Mouse (Mus musculus): ENCODE data around the gene Arhgap28.
A peak's percentile ranks its signal among the peaks of the same experiment; 100 is the strongest.

The Arhgap28 gene

DNA sequence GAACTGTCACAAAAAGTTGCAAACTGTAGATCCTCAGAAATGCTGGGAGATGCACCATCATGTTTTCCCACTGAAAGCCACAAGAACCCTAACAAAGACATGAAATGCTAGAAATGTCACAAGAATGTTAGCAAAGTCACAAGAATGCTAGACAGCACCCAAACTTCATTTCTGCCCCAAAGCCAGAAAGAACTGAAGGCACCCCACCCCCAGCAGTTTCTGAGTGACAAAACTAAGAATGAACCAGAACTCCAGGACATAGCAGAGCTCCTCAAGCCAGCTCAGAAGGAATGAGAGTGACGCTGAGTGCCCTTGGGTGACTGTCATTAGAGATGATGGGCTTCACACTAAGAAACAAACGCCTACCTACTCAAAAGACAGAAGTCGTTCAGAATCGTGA is 68.4 kb downstream of the Arhgap28 start:
- DNase-seq (ENCODE audit: low read depth, low spot score) = no peak

DNA sequence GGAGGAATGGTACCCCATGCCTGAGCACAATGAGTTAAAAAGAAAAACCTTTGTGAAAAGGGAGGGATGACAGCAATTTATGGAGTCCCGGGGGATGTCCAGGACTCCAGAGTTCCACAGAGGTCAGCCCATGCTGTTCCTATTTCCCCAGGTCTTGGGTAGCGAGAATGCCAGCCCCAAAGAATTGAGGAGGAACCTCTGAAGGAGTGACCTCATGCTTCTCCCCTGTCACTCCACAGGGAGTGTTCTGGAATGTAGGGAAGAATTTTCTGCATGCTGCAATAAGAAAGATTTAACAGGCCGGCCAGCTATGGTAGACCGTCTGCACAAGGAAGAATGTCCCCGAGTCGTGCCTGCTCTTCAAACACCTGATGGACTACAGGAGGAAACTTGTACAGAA is 72.5 kb downstream of the Arhgap28 start:
- no peak for DNase-seq (ENCODE audit: low read depth, low spot score)

DNA sequence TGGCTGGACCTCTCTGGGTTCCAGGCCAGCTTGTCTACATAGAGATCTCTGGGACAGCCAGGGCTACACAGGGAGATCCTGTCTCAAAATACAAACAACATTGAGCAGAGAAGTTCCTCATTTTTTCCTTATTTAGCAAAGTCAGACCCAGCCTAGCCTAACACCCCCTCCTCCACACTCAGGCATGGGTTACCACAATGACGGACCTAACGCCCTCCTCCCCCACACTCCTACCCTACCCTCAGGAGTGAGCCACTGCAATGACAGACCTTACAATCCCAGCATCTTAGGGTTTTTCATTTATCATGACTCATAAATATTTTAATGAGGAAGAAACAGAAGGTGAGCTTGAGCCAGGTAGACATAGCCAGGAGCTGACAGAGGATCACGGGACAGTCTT is 73.0 kb downstream of the Arhgap28 start:
- DNase-seq (ENCODE audit: low read depth, low spot score) = no peak

DNA sequence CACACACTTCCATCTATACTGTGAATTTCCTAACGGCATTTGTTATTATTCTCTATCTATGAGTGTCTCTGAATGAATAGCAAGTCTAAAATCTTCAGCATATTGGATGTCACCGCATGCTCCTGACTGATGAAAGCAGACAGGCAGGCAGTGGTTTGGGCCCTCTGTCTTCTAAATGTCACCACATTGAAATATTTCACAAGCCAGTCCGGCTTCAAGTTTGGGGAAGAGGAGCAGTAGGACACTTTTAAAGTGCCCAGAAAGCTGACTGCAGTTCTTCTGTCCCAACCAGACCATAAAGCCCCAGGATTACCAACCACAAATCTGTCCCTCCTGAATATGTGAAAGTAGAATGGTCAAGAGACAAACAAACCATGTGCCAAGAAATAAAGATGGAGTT is 73.5 kb downstream of the Arhgap28 start:
- DNase-seq (ENCODE audit: low read depth, low spot score) = no peak

DNA sequence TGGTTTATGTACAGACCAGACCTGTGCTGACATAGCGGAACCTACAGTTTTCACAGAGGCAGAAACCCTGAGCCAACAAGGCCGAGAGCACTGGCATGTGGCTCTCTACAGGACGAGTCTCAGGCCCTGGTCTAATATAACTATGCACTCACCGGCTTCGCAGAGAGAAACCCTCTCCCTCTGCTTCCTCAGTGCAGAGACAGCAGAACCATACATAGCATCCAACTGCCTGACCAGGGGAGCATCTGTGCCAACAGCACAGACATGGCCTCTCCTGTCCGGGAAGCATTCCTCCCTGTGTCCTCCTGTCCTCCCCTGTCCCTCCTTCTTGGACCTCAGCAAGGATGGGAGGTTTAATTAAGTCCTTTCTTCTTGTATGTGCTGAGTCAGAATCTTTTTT is 75.6 kb downstream of the Arhgap28 start:
- DNase-seq (ENCODE audit: low read depth, low spot score) = no peak

DNA sequence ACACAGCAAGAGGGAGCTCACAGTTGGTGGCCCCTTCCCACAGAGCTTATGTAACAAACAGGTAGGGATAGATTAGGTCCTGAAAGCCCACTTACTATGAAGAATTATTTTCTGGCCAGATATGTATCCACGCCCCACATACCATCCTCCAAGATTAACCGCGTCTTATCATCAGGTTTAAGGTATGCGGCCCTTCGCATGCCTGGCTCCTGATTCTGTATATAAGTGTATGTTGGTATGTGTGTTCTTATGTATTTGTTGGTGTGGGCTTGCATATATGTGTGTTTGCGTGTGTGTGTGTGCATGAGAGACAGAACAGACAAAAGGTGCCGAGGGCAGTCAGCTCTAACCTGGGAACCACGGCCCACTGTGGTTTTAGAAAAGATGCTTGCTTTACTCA is 76.1 kb downstream of the Arhgap28 start:
- no peak for DNase-seq (ENCODE audit: low read depth, low spot score)

DNA sequence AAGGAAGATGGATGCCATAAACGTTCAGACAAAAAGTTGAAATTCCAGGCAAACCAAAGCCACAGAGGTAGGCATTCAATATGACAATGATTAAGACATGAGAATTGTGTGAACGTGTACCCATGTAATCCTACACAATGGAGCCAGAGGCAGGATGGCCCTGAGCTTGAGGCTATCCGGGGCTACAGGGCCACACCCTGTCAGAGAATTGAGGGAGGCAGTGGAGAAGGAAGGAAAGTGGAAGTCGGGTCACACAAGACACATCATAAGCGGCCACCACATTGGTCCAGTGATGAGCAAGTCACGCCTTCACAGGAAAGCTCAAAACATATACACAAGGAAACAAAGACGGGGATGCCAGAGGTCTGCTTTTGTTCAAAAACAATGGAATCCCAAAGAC is 84.0 kb downstream of the Arhgap28 start:
- no peak for DNase-seq (ENCODE audit: low read depth, low spot score)

DNA sequence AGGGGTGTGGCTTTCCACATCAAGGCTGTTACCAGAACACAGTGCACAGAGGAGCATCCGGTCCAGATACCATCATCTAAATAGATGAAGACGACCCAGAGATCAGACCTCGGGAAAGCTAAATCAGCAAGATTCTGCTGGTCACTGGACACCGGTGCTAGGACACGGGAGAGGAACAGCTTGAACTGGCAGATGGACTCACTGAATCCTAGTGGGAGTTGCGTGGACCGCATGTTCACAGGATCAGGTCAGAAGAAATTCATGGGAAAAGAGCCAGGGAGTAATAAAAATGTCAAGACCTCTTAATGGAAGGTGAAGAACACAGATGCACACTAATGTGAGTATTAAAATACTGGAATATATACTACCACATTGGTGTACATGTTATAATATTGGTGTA is 85.7 kb downstream of the Arhgap28 start:
- no peak for DNase-seq (ENCODE audit: low read depth, low spot score)

DNA sequence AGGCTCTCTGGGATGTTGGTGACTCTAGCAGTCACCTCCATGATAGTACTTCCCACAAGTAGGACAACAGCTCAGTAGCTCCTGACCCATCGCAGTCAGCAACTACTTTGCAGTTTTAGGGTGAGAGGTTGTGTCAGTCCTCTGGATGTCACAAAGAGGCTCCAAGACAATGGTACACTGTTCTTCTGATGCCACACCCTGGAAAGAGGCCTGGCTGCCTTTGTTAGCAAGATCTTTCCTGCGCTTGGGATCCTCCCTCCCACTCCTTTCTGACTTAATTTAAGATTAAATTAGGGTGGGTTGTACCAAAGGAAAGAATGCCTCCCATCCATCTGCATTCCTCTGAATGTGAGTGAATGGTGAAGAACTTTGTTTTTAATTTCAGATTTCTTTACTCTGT is 87.0 kb downstream of the Arhgap28 start:
- DNase-seq (ENCODE audit: low read depth, low spot score) = peak; percentile 74

DNA sequence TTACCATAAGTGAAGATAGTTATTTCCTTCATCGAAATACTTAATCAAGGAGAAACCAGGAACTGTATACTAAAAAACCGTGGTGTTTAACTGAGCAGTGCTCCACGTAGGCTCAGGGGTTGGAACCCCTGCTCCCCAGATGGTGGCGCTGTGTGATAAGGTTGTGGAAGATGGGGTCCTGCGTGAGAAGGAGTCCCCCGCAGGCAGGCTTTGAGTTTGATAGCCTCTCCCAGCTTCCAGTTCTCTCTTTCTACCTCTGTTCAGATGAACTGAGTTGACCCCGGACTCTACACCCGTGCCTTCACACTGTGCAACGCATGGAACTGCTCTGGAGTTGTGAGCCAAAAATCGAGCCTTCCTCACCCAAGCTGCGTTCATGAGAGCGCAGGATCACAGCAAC is 91.3 kb downstream of the Arhgap28 start:
- peak; percentile 59 for DNase-seq (ENCODE audit: low read depth, low spot score)

DNA sequence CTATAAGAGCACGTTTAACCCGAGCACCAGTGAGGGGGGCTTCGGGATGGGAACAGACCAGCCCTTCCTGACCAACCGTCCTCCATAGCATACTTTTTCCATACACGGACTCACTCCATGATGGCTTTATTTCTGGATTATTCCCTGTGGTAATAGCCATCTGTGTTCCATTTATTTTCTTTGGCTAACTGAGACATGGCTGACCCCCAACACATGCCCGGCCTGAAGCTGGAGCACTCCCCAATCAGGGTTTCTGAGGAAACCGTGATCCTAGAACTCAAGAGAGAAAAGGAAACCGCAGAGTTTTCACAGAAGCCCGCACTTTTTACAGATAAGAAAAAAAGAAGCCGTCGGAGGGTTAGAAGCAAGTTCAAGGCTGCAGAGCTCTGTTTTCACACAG is 91.9 kb downstream of the Arhgap28 start:
- no peak for DNase-seq (ENCODE audit: low read depth, low spot score)

DNA sequence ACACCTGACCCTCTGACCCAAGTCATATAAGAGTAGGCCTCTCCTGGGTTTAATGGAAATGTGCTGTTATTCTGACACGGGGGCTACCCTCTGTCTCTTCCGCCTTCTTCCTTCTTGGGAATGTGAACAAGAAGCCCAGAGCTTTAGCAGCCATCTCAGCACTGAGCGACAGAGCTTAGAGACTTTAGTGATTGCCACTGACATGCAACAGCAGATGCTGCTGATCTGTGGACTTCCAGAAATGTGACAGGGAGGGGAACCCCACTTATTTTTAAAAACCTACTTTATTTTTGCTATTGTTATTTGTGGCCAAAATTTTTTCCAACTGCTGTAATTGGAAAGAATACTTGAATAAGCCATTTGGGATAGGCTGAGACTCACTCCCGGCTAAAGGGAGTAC is 95.4 kb downstream of the Arhgap28 start:
- DNase-seq (ENCODE audit: low read depth, low spot score) = no peak

DNA sequence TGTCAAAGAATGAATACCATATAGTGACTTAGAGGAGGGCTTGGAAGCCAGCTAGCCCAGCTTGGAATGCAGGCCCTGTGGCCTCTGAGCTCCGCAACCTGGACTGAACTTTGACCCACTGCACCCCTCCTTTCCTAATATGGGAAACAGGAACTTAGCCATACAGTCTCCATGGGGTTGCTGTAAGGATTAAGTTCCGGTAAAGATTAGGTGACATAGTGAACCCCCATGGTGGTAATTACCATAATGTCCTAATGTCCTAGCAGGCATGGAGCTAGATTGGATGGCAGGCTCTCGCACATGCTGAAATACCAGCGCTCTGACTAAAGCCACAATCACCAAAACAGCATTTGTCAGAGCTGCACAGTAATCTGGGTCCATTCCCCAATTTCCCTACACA is 95.8 kb downstream of the Arhgap28 start:
- DNase-seq (ENCODE audit: low read depth, low spot score) = no peak

DNA sequence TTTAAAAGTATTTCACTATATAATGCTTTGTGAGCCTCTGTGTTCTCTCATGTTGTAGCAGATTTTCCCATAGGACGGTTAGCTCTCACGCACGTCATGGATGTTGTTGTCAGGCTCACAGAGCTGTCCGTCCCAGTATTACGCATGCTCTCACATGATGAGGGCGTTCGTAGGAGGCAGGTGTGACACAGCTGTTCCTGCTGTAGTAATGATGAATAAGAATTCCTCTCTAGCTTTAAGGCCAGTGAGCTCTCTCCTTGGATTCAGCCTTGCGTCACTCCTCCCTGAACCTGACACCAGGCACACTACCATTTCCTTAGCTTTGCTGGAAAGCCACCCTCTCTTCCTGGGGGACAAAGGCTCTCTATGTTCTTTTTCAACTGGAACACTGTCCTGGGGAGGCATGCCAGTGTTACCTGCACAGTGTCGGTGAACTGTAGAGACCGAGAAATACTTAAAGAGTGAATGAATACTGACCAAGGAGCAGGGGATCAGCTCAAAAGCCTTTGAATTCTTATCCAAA is 96.3 kb downstream of the Arhgap28 start:
- DNase-seq (ENCODE audit: low read depth, low spot score) = no peak

DNA sequence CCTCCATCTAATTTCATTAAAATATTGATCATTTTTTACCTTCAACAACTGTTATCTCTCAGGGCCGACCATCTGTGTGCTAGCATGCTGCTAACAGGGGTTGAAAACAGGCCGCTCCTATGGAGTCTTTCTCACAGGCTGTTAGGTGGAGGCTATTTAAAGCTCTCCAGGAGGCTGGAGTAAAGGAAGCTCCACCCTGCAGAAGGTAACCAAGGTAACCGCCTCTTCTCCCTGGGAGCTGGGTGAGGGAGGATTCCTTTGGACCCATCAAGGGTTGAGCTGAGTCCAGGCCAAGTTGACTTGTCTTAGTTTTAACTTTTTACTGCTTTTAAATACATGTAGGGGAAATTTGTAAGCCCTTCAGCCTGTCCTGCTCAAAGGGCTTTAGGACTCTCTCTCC is 97.7 kb downstream of the Arhgap28 start:
- DNase-seq (ENCODE audit: low read depth, low spot score) = peak; percentile 38

DNA sequence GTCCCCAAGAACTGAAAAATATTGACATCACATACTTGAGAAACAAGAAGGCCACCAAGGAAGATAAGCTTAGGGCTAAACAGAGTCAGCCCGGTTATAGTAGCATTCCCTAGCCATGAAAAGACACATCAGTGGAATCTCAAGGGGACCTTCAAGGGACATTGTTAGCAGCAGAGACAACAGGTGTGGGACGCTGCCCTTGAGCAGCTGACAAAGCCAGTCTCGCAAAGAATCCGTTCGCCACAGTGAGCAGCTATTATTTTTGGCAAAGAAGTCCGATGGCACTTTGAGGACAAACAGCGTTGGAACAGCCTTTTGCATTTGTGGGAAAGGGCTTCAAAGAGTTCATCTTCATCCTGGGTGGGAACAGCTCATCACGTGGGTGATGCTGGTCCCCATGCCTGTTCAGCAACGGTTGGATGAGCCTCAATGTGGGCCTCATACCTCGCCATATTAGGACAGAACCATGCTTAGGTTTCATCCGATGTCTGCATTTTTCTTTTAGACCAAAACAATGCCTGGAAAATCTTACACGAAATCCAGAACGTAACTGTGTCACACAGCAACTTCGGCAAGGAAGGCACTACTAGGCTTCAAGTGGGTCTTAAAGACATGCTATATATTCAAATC is 99.5 kb downstream of the Arhgap28 start:
- DNase-seq (ENCODE audit: low read depth, low spot score) = no peak

DNA sequence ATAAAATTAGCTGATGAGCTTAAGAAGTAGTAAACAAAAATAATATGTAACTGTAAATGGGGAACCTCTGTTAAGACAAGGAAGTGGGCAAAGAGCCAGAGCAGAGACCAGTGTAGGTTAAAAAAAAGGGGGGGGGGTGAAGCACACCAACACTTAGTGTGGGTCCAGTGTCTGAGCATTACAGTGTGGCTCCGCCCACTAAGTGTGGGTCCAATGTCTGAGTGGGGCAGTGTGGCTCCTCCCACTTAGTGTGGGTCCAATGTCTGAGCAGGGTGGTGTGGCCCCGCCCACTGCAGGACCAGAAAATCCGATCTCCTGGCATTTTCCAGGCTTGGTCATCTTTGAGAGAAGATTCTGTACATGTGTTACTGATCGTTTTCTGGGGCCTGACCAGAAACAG is 101.1 kb downstream of the Arhgap28 start:
- peak; percentile 44 for DNase-seq (ENCODE audit: low read depth, low spot score)

DNA sequence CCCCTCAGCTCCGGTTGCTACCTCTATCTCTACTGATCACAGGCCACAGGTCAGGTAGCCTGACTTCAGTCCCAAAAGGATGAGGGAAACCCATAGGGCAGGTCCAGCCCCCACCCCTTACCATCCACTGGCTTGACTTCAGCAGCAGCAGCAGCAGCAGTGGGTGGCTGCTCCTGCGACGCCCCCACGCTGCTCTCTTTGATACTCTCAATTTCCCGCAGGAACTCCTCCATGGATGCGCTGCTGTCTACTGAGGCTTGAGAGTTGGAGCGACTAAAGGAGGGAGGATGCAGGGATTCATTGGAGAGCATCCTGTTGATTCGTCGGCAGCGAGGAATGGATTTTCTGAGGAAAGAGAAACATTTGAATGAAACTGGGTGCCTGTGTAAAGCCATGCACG is 102.8 kb downstream of the Arhgap28 start:
- DNase-seq (ENCODE audit: low read depth, low spot score) = no peak

DNA sequence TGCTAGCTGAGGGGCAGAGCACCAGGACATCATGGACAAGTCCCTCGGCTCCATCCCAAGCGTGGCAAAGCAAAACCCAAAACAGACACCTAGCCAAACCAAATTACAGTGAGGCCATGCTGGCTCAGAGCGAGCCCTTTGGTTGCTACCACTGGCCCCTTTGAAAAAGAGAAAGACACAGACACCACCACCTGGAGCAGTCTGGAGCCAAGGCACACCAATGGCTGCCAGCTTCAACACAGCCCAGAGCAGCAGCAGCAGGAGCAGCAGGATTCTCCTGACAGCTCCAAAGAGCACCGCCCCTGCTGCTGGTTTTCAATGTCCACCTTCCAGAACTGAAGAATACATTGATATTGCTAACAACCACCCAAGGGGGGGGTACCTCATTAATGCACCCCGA is 104.5 kb downstream of the Arhgap28 start:
- DNase-seq (ENCODE audit: low read depth, low spot score) = no peak

DNA sequence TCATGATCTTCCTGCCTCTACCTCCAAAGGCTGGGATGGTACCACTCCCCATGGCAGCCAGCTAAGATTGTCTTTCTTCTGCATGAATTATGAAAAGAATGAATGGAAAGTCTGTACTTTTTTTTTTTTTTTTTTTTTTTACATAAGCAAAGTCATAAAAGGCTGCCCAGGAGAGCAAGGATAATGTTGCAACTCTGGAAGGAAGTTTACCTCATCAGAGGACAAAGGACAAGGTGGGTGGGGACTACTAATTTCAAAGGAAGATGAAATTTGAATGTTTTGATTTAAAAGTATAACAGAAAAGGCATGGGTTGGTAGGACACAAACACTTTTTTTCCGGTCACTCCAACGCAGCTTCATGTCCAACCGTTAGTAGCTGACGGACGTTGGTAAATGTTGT is 107.5 kb downstream of the Arhgap28 start:
- no peak for DNase-seq (ENCODE audit: low read depth, low spot score)

DNA sequence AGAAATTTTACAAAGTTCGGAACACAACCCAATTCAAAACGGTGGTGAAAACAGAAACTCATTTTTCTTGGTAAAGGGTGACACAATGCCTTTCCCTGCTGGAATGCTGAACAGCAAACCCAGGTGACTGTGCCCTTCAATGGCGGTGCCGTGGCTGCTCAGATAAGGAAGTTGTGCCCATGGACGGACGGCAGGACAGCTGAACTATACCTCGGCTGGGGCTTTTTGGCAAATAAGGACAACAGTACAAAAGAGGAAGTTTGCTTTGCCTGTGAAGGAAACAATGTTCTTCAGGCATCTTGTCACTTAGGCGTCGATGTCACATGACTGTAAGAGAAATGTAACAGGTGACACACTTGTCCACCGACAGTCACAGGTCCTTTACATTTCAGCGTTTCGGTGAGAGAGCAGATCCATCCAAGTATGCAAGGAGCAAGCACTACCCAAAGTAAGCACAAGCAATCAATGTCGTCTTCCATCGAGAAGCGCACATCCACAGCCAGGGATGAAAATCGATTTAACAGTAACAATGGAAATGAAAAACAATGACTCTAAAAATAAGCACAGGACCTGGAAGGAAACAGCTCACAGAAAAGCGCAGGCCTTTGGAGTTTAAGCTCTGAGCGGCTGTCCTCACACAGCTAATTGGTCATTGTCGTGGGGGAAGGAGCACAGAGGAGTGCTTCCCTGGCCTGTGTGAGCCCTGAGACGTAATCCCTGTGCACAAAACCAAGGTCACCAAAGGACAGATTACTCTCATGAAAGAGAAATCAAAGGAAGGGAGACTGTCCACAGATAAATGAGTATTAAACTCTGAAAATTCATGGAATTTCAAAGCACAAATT is 114.2 kb downstream of the Arhgap28 start:
- DNase-seq (ENCODE audit: low read depth, low spot score) = no peak

DNA sequence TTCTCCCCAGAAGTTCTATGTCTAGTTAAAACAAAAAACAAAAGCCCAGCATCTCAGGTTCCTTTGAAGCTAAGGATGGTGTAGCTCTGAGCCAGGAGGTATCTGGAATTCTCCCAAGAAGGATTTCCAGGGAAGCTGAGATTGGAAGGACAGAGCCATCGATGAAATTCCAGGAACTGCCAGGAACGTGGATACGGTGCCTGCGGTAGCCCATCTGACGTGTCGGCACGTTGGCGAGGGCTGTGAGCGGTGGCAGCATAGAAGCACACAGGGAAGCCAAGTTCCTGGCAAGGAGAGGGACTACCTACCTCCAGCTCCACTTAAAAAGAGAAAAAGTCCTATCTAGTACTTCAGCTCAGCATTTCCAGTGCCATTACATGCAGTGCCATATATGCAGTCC is 115.8 kb downstream of the Arhgap28 start:
- no peak for DNase-seq (ENCODE audit: low read depth, low spot score)

DNA sequence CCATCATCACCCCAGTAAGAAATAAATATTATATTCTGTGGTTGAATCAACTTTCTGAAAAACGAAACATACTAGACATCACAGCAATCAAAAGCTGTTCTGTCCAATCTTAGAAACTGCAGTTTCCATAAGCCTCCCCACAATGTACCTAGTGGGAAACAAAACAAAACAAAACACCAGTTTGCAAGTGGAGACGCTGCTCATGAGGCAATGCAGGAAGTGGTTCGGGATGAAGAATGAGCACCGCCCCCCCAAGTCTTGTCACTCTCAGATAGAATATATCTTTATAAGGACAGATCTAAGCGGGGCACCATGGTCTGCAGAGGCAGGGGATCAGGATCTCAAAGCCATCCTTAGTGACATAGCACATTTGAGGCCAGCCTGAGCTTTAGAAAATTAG is 117.6 kb downstream of the Arhgap28 start:
- no peak for DNase-seq (ENCODE audit: low read depth, low spot score)

Measured in ZHBTc4 (cell line).